Mouse (Mus musculus): ENCODE measurements at regions not wholly inside any gene's neighbourhood (a gene's known extent, or its start where the extent isn't known, plus 50 kb on each side); places are given as distances from the start of the nearest gene placed in this dataset.
"Not testable (repeated sequence)": the region's sequence is repeated elsewhere in the genome, so short reads cannot be mapped to it uniquely, and the experiment has no call there.

DNA sequence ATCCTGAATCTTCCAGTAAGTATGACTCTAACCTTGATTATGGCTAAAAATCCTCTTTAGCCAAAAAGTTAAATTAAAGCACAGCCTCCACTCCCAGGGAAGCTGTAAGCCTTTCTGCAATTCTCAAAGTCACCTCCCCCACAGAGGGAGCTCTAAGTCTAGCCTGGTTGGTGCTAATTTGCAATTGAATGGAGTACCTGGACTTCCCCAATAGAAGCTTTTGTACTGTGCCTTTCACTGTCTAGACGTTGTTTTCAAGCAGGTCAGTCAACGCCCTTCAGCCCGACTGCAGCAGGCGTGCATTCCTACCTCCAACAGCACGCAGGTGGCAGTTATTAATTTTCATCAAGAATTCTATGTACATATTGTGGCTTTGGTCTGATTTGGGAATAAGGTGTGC lies 87.2 kb downstream of the Catsperg2 start:
- H3K27me3 ChIP-seq (ENCODE audit: control insufficient read depth, insufficient read depth, insufficient read length); H3ac ChIP-seq (ENCODE audit: control insufficient read depth, insufficient read length, low read depth); H3K79me2 ChIP-seq (ENCODE audit: control insufficient read depth, insufficient read depth); H3K4me3 ChIP-seq (ENCODE audit: insufficient read depth, poor library complexity, severe bottlenecking); H3K79me3 ChIP-seq (ENCODE audit: low read depth); H3K36me3 ChIP-seq (ENCODE audit: control insufficient read depth, insufficient read depth): not testable (repeated sequence)

DNA sequence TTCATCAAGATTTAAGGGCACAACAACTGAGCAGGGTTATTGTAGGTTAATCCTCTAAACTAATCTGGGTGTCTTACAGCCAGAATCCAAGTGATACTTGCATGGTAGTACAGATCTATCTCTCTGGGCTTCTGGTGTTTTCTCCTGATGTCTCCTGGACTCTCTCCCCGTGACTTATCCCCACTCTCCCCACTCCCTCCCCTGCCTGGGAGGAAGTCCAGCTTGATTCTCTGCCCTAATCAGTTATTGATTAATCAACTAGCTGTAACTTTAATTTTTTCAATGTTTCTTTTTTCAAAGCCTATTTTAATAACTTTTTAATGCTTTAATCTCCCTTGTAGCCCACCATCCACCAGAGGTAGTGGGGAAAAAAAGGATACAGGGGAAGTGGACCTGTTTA lies 83.9 kb upstream of the Sipa1l3 start:
- Histone ChIP-seq H3K27me3 (ENCODE audit: control insufficient read depth, insufficient read depth, insufficient read length) (no peaks in the 10 kb centered on the region), H3K79me2 (ENCODE audit: control insufficient read depth, insufficient read depth) (no peaks in the 10 kb centered on the region), H3K4me3 (ENCODE audit: insufficient read depth, poor library complexity, severe bottlenecking) (no peak overlapping the region), H3K79me3 (ENCODE audit: low read depth) (no peaks in the 10 kb centered on the region), H3ac (ENCODE audit: control insufficient read depth, insufficient read length, low read depth) (no peak overlapping the region), H3K36me3 (ENCODE audit: control insufficient read depth, insufficient read depth) (no peaks in the 10 kb centered on the region)
- TF ChIP-seq MYOG (IDR thresholded peaks at IDR 0.05; ENCODE audit: control insufficient read depth, extremely low read depth, insufficient read length), result no peak
- no peak for TF ChIP-seq MYOD1 (IDR thresholded peaks at IDR 0.05; ENCODE audit: control insufficient read depth, insufficient read length, low read depth)
- no peak for TF ChIP-seq MAX (IDR thresholded peaks at IDR 0.05)
- TF ChIP-seq FOSL1 (IDR thresholded peaks at IDR 0.05; ENCODE audit: insufficient read depth, low read length, poor library complexity, severe bottlenecking), result no peak
- no peak for TF ChIP-seq CEBPB (IDR thresholded peaks at IDR 0.05; ENCODE audit: low read depth)
- TF ChIP-seq USF1 (IDR thresholded peaks at IDR 0.05; ENCODE audit: low read depth), result no peak

DNA sequence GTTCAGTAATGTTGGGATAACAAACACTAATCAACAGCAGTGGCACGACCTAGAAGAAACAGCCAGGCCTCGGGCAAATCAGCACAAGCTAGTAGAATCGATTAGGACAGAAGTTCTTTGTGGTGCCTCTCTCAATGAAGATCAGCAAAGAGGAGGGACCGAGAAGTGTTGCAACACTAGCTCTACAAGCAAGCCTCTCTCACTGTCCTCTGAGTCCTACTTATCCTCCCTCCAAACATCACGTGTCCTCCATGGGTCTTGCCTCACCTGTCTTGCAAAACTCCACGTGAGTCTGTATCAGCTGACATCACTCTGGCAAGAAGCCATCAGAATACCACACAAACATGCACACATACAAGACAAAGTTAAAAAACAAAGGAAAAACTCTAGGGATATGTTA lies 82.9 kb upstream of the Sipa1l3 start:
- TF ChIP-seq CEBPB (IDR thresholded peaks at IDR 0.05; ENCODE audit: low read depth) (no peak), MYOG (IDR thresholded peaks at IDR 0.05; ENCODE audit: control insufficient read depth, extremely low read depth, insufficient read length) (no peak), FOSL1 (IDR thresholded peaks at IDR 0.05; ENCODE audit: insufficient read depth, low read length, poor library complexity, severe bottlenecking) (no peak), MYOD1 (IDR thresholded peaks at IDR 0.05; ENCODE audit: control insufficient read depth, insufficient read length, low read depth) (no peak), USF1 (IDR thresholded peaks at IDR 0.05; ENCODE audit: low read depth) (no peak), MAX (IDR thresholded peaks at IDR 0.05) (no peak), CTCF (IDR thresholded peaks at IDR 0.05; ENCODE audit: control insufficient read depth, insufficient read depth, insufficient read length) (no peak)
- Histone ChIP-seq H3K79me2 (ENCODE audit: control insufficient read depth, insufficient read depth) (no peaks in the 10 kb centered on the region), H3ac (ENCODE audit: control insufficient read depth, insufficient read length, low read depth) (no peak overlapping the region), H3K27me3 (ENCODE audit: control insufficient read depth, insufficient read depth, insufficient read length) (no peaks in the 10 kb centered on the region), H3K79me3 (ENCODE audit: low read depth) (no peaks in the 10 kb centered on the region), H3K36me3 (ENCODE audit: control insufficient read depth, insufficient read depth) (no peaks in the 10 kb centered on the region), H3K4me3 (ENCODE audit: insufficient read depth, poor library complexity, severe bottlenecking) (no peak overlapping the region)

DNA sequence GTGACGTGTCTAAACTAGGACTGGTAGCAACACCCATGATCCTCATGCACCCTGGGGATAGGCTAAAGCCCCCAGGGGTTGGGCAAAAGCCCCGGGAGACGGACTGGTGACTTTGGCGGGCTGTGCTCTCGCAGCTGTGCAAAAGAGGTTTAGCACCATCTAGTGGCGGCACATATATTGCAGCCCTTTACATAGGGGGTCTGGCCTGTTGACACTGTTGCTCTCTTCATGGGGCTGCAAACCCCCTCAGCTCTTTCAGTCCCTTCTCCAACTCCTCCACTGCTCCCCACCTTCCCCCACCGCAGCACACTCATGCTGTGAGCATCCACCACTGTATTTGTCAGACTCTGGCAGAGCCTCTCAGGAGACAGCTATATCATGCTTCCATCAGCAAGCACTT lies 78.8 kb upstream of the Sipa1l3 start:
- H3ac ChIP-seq (ENCODE audit: control insufficient read depth, insufficient read length, low read depth); H3K27me3 ChIP-seq (ENCODE audit: control insufficient read depth, insufficient read depth, insufficient read length); H3K4me3 ChIP-seq (ENCODE audit: insufficient read depth, poor library complexity, severe bottlenecking); H3K36me3 ChIP-seq (ENCODE audit: control insufficient read depth, insufficient read depth); H3K79me3 ChIP-seq (ENCODE audit: low read depth); H3K79me2 ChIP-seq (ENCODE audit: control insufficient read depth, insufficient read depth): not testable (repeated sequence)
- peak; percentile 43 for TF ChIP-seq CTCF (IDR thresholded peaks at IDR 0.05; ENCODE audit: control insufficient read depth, insufficient read depth, insufficient read length)

DNA sequence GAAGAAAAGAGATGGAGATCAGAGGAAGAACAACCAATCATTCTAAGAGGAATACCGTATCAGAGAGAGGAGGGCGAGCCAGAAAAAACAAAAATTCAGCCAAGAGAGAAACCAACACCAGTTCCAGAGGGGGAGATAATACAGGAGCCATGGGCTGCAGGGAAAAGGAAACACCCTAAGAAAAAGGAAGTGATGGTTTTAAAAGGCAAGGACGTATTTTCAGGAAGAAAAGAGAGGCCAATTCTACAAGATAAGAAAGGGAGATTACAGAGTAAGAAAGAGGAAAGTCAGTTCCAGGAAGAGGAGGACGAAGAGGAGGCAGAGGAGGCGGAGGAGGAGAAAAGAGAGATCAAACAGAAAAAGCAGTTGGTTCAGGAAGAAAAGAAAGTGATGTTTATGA lies 59.7 kb upstream of the Sipa1l3 start:
- H3K27me3 ChIP-seq (ENCODE audit: control insufficient read depth, insufficient read depth, insufficient read length), result no peaks in the 10 kb centered on the region
- H3K79me3 ChIP-seq (ENCODE audit: low read depth), result no peaks in the 10 kb centered on the region
- H3K79me2 ChIP-seq (ENCODE audit: control insufficient read depth, insufficient read depth), result no peaks in the 10 kb centered on the region
- no peaks in the 10 kb centered on the region for H3K36me3 ChIP-seq (ENCODE audit: control insufficient read depth, insufficient read depth)
- TF ChIP-seq MYOD1 (IDR thresholded peaks at IDR 0.05; ENCODE audit: control insufficient read depth, insufficient read length, low read depth) (no peak), USF1 (IDR thresholded peaks at IDR 0.05; ENCODE audit: low read depth) (no peak), CTCF (IDR thresholded peaks at IDR 0.05; ENCODE audit: control insufficient read depth, insufficient read depth, insufficient read length) (no peak), MAX (IDR thresholded peaks at IDR 0.05) (no peak), FOSL1 (IDR thresholded peaks at IDR 0.05; ENCODE audit: insufficient read depth, low read length, poor library complexity, severe bottlenecking) (no peak), CEBPB (IDR thresholded peaks at IDR 0.05; ENCODE audit: low read depth) (no peak), MYOG (IDR thresholded peaks at IDR 0.05; ENCODE audit: control insufficient read depth, extremely low read depth, insufficient read length) (no peak)
- no peak overlapping the region for H3K4me3 ChIP-seq (ENCODE audit: insufficient read depth, poor library complexity, severe bottlenecking)
- H3ac ChIP-seq (ENCODE audit: control insufficient read depth, insufficient read length, low read depth), result no peak overlapping the region

DNA sequence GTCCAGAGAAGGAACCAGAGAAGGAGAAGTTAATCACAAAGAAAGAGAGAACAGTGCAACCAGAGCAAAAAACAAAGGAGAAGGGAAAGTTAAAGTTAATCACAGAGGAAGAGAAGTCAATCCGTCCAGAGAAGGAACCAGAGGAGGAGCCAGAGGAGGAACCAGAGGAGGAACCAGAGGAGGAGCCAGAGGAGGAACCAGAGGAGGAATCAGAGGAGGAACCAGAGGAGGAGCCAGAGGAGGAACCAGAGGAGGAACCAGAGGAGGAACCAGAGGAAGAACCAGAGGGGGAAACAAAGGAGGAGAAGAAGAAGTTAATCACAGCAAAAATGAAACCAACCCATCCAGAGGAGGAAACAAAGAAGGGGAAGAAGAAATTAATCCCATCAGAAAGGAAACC lies 57.2 kb upstream of the Sipa1l3 start:
- no peaks in the 10 kb centered on the region for H3K27me3 ChIP-seq (ENCODE audit: control insufficient read depth, insufficient read depth, insufficient read length)
- no peaks in the 10 kb centered on the region for H3K79me2 ChIP-seq (ENCODE audit: control insufficient read depth, insufficient read depth)
- TF ChIP-seq MAX (IDR thresholded peaks at IDR 0.05) (no peak), MYOD1 (IDR thresholded peaks at IDR 0.05; ENCODE audit: control insufficient read depth, insufficient read length, low read depth) (no peak), FOSL1 (IDR thresholded peaks at IDR 0.05; ENCODE audit: insufficient read depth, low read length, poor library complexity, severe bottlenecking) (no peak), CTCF (IDR thresholded peaks at IDR 0.05; ENCODE audit: control insufficient read depth, insufficient read depth, insufficient read length) (no peak), CEBPB (IDR thresholded peaks at IDR 0.05; ENCODE audit: low read depth) (no peak), USF1 (IDR thresholded peaks at IDR 0.05; ENCODE audit: low read depth) (no peak), MYOG (IDR thresholded peaks at IDR 0.05; ENCODE audit: control insufficient read depth, extremely low read depth, insufficient read length) (no peak)
- no peaks in the 10 kb centered on the region for H3K79me3 ChIP-seq (ENCODE audit: low read depth)
- H3K36me3 ChIP-seq (ENCODE audit: control insufficient read depth, insufficient read depth), result no peaks in the 10 kb centered on the region
- H3K4me3 ChIP-seq (ENCODE audit: insufficient read depth, poor library complexity, severe bottlenecking), result no peak overlapping the region
- H3ac ChIP-seq (ENCODE audit: control insufficient read depth, insufficient read length, low read depth), result no peak overlapping the region
